Mouse (Mus musculus): ENCODE results near the gene Col5a1. TPM values are rescaled to one million over a fixed set of nuclear protein-coding genes. Genes with fewer than 3 reads are reported as not detected.

Col5a1 gene
- polyA plus RNA-seq, 1 experiment from 2014 or later = 53.3 TPM

GRCm38 (mm10) chr2:28000660-28001059, 114.4 kb downstream of the Col5a1 start:
- no peaks in the 10 kb centered on the region for H3K9me3 ChIP-seq (replicated peaks)
- ATAC-seq (ENCODE audit: insufficient number of reproducible peaks, low FRiP score) = no peak
- H3K4me1 ChIP-seq (replicated peaks) = peaks cover 18% of the 10 kb centered on the region
- WGBS = 70% methylated on average over 3 of the region's 3 CpGs
- H3K9ac ChIP-seq = no peak overlapping the region
- H3K27me3 ChIP-seq (replicated peaks) = no peaks in the 10 kb centered on the region
- peaks cover 75% of the 10 kb centered on the region for H3K36me3 ChIP-seq
- no peak overlapping the region for H3K4me2 ChIP-seq
- H3K4me3 ChIP-seq = no peak overlapping the region
- H3K27ac ChIP-seq (ENCODE audit: poor library complexity, severe bottlenecking) = no peak overlapping the region

- Histone ChIP-seq H3K9ac (no peak overlapping the region), H3K4me2 (no peak overlapping the region), H3K27ac (ENCODE audit: poor library complexity, severe bottlenecking) (no peak overlapping the region), H3K4me3 (no peak overlapping the region), H3K9me3 (replicated peaks) (no peaks in the 10 kb centered on the region), H3K4me1 (replicated peaks) (peaks cover 20% of the 10 kb centered on the region), H3K27me3 (replicated peaks) (no peaks in the 10 kb centered on the region), H3K36me3 (peaks cover 71% of the 10 kb centered on the region)
- 90% methylated on average over 11 of the region's 11 CpGs for WGBS
- ATAC-seq (ENCODE audit: insufficient number of reproducible peaks, low FRiP score) = no peak
Measured at GRCm38 (mm10) chr2:28001206-28001605, 115.0 kb downstream of the Col5a1 start.

GRCm38 (mm10) chr2:28005187-28005586, 119.0 kb downstream of the Col5a1 start:
- Histone ChIP-seq H3K27ac (ENCODE audit: poor library complexity, severe bottlenecking) (no peak overlapping the region), H3K4me1 (replicated peaks) (peaks cover 42% of the 10 kb centered on the region), H3K27me3 (replicated peaks) (no peaks in the 10 kb centered on the region), H3K4me2 (no peak overlapping the region), H3K9me3 (replicated peaks) (no peaks in the 10 kb centered on the region), H3K9ac (no peak overlapping the region), H3K4me3 (no peak overlapping the region), H3K36me3 (peaks cover 58% of the 10 kb centered on the region)
- ATAC-seq (ENCODE audit: insufficient number of reproducible peaks, low FRiP score) = peak; percentile 81
- WGBS = 38% methylated on average over 4 of the region's 4 CpGs

GRCm38 (mm10) chr2:28008261-28008660, 122.0 kb downstream of the Col5a1 start:
- Histone ChIP-seq H3K9me3 (replicated peaks) (no peaks in the 10 kb centered on the region), H3K36me3 (peaks cover 64% of the 10 kb centered on the region), H3K4me3 (no peak overlapping the region), H3K27me3 (replicated peaks) (no peaks in the 10 kb centered on the region), H3K4me2 (no peak overlapping the region), H3K9ac (no peak overlapping the region), H3K27ac (ENCODE audit: poor library complexity, severe bottlenecking) (peak overlapping the region; percentile 56), H3K4me1 (replicated peaks) (peaks cover 35% of the 10 kb centered on the region)
- 33% methylated on average over 4 of the region's 4 CpGs for WGBS
- ATAC-seq (ENCODE audit: insufficient number of reproducible peaks, low FRiP score) = 0 out of 2 replicates have a peak, but pooled peaks have one; percentile 43

- 80% methylated on average over 3 of the region's 3 CpGs for WGBS
- Histone ChIP-seq H3K36me3 (peaks cover 76% of the 10 kb centered on the region), H3K9ac (no peak overlapping the region), H3K27me3 (replicated peaks) (no peaks in the 10 kb centered on the region), H3K4me2 (no peak overlapping the region), H3K4me1 (replicated peaks) (peaks cover 19% of the 10 kb centered on the region), H3K27ac (ENCODE audit: poor library complexity, severe bottlenecking) (no peak overlapping the region), H3K9me3 (replicated peaks) (no peaks in the 10 kb centered on the region), H3K4me3 (no peak overlapping the region)
- ATAC-seq (ENCODE audit: insufficient number of reproducible peaks, low FRiP score) = no peak
Measured at GRCm38 (mm10) chr2:28012367-28012766, 126.1 kb downstream of the Col5a1 start.

- Histone ChIP-seq H3K9ac (no peak overlapping the region), H3K9me3 (replicated peaks) (no peaks in the 10 kb centered on the region), H3K4me3 (no peak overlapping the region), H3K27me3 (replicated peaks) (no peaks in the 10 kb centered on the region), H3K4me1 (replicated peaks) (no peaks in the 10 kb centered on the region; the same call in 1 of the 2 replicates), H3K36me3 (peaks cover 92% of the 10 kb centered on the region), H3K4me2 (no peak overlapping the region), H3K27ac (ENCODE audit: poor library complexity, severe bottlenecking) (no peak overlapping the region)
- WGBS = 66% methylated on average over 3 of the region's 3 CpGs
- no peak for ATAC-seq (ENCODE audit: insufficient number of reproducible peaks, low FRiP score)
Measured at GRCm38 (mm10) chr2:28014778-28015177, 128.6 kb downstream of the Col5a1 start.

GRCm38 (mm10) chr2:28024416-28024815, 138.2 kb downstream of the Col5a1 start:
- Histone ChIP-seq H3K9ac (no peak overlapping the region), H3K4me2 (no peak overlapping the region), H3K36me3 (peaks cover 80% of the 10 kb centered on the region), H3K27ac (ENCODE audit: poor library complexity, severe bottlenecking) (no peak overlapping the region), H3K4me3 (no peak overlapping the region), H3K4me1 (replicated peaks) (no peaks in the 10 kb centered on the region), H3K9me3 (replicated peaks) (0 out of 2 replicates have a peak, but pooled peaks cover 2% of the 10 kb centered on the region), H3K27me3 (replicated peaks) (no peaks in the 10 kb centered on the region)
- no peak for ATAC-seq (ENCODE audit: insufficient number of reproducible peaks, low FRiP score)
- WGBS = 92% methylated on average over 6 of the region's 6 CpGs

GRCm38 (mm10) chr2:28025776-28026175, 139.6 kb downstream of the Col5a1 start:
- 87% methylated on average over 4 of the region's 4 CpGs for WGBS
- H3K27ac ChIP-seq (ENCODE audit: poor library complexity, severe bottlenecking) = no peak overlapping the region
- no peak for ATAC-seq (ENCODE audit: insufficient number of reproducible peaks, low FRiP score)
- no peaks in the 10 kb centered on the region for H3K27me3 ChIP-seq (replicated peaks)
- 0 out of 2 replicates have a peak, but pooled peaks cover 2% of the 10 kb centered on the region for H3K9me3 ChIP-seq (replicated peaks)
- H3K4me2 ChIP-seq = no peak overlapping the region
- peaks cover 80% of the 10 kb centered on the region for H3K36me3 ChIP-seq
- H3K4me3 ChIP-seq = no peak overlapping the region
- H3K4me1 ChIP-seq (replicated peaks) = no peaks in the 10 kb centered on the region
- no peak overlapping the region for H3K9ac ChIP-seq

GRCm38 (mm10) chr2:28031860-28032259, 145.6 kb downstream of the Col5a1 start:
- H3K4me2 ChIP-seq = no peak overlapping the region
- 61% methylated on average over 9 of the region's 9 CpGs for WGBS
- no peak overlapping the region for H3K4me3 ChIP-seq
- H3K4me1 ChIP-seq (replicated peaks) = peaks cover 13% of the 10 kb centered on the region
- no peak overlapping the region for H3K9ac ChIP-seq
- no peak overlapping the region for H3K27ac ChIP-seq (ENCODE audit: poor library complexity, severe bottlenecking)
- H3K27me3 ChIP-seq (replicated peaks) = no peaks in the 10 kb centered on the region
- 0 out of 2 replicates have a peak, but pooled peaks have one; percentile 12 for ATAC-seq (ENCODE audit: insufficient number of reproducible peaks, low FRiP score)
- 0 out of 2 replicates have a peak, but pooled peaks cover 2% of the 10 kb centered on the region for H3K9me3 ChIP-seq (replicated peaks)
- peaks cover 81% of the 10 kb centered on the region for H3K36me3 ChIP-seq

GRCm38 (mm10) chr2:28032469-28032868, 146.2 kb downstream of the Col5a1 start:
- peaks cover 13% of the 10 kb centered on the region for H3K4me1 ChIP-seq (replicated peaks)
- no peak overlapping the region for H3K9ac ChIP-seq
- no peak overlapping the region for H3K4me3 ChIP-seq
- 0 out of 2 replicates have a peak, but pooled peaks cover 2% of the 10 kb centered on the region for H3K9me3 ChIP-seq (replicated peaks)
- no peak overlapping the region for H3K4me2 ChIP-seq
- ATAC-seq (ENCODE audit: insufficient number of reproducible peaks, low FRiP score) = no peak
- 64% methylated on average over 11 of the region's 11 CpGs for WGBS
- peaks cover 81% of the 10 kb centered on the region for H3K36me3 ChIP-seq
- no peak overlapping the region for H3K27ac ChIP-seq (ENCODE audit: poor library complexity, severe bottlenecking)
- no peaks in the 10 kb centered on the region for H3K27me3 ChIP-seq (replicated peaks)

- H3K4me2 ChIP-seq = no peak overlapping the region
- H3K27me3 ChIP-seq (replicated peaks) = no peaks in the 10 kb centered on the region
- H3K9ac ChIP-seq = no peak overlapping the region
- 86% methylated on average over 13 of the region's 13 CpGs for WGBS
- no peak for ATAC-seq (ENCODE audit: insufficient number of reproducible peaks, low FRiP score)
- no peaks in the 10 kb centered on the region for H3K9me3 ChIP-seq (replicated peaks)
- H3K4me3 ChIP-seq = no peak overlapping the region
- H3K4me1 ChIP-seq (replicated peaks) = peaks cover 13% of the 10 kb centered on the region
- no peak overlapping the region for H3K27ac ChIP-seq (ENCODE audit: poor library complexity, severe bottlenecking)
- H3K36me3 ChIP-seq = peaks cover 77% of the 10 kb centered on the region
Measured at GRCm38 (mm10) chr2:28034011-28034710, 147.9 kb downstream of the Col5a1 start.

All from heart, embryonic 12.5 days (tissue).